Mouse (Mus musculus) heart, embryonic 12.5 days (tissue): Measurements from ENCODE around the gene Ptf1a. TPM values are rescaled to one million over a fixed set of nuclear protein-coding genes. Genes with fewer than 3 reads are reported as not detected.

Experiments
- ATAC-seq: fragments of 200-750 bp; cut with Nextera tagmentation; 2 replicates; pipeline ENCODE4 v1.8.0; 2017; ENCODE audit warnings: moderate TSS enrichment, moderate library complexity; ENCODE audit not compliant: insufficient number of reproducible peaks, low FRiP score
- H3K27ac ChIP-seq: fragments of 300-500 bp; sonication (generic); 2 replicates; pipeline ENCODE4 v1.5.1; 2016; ENCODE audit warnings: mild to moderate bottlenecking, moderate library complexity; ENCODE audit not compliant: poor library complexity, severe bottlenecking
- H3K27me3 ChIP-seq: fragments of 300-500 bp; sonication (generic); replicated peaks from 2 replicates; pipeline ENCODE4 v1.6.1; 2016; ENCODE audit warnings: mild to moderate bottlenecking, moderate library complexity
- H3K36me3 ChIP-seq: fragments of 300-500 bp; sonication (generic); 2 replicates; pipeline ENCODE4 v1.6.1; 2016; ENCODE audit warnings: mild to moderate bottlenecking, moderate library complexity
- H3K4me1 ChIP-seq: fragments of 300-500 bp; sonication (generic); replicated peaks from 2 replicates; pipeline ENCODE4 v1.6.1; 2016; ENCODE audit warnings: mild to moderate bottlenecking
- H3K4me2 ChIP-seq: fragments of 300-500 bp; sonication (generic); 2 replicates; pipeline ENCODE4 v1.6.1; 2016; ENCODE audit warnings: mild to moderate bottlenecking, moderate library complexity
- H3K4me3 ChIP-seq: fragments of 300-500 bp; sonication (generic); 2 replicates; pipeline ENCODE4 v1.5.1; 2016; ENCODE audit warnings: mild to moderate bottlenecking
- H3K9ac ChIP-seq: fragments of 300-500 bp; sonication (generic); 2 replicates; pipeline ENCODE4 v1.6.1; 2016; ENCODE audit warnings: mild to moderate bottlenecking, moderate library complexity
- H3K9me3 ChIP-seq: fragments of 300-500 bp; sonication (generic); replicated peaks from 2 replicates; pipeline ENCODE4 v1.6.1; 2016; ENCODE audit warnings: mild to moderate bottlenecking, moderate library complexity
- WGBS: fragments of 180-500 bp; shearing (Covaris S2); methylation state at CpG from one replicate; pipeline ENCODE4 v1.1.7; 2016; 5-methylcytosine and 5-hydroxymethylcytosine counted together
- polyA plus RNA-seq: library from polyadenylated mRNA; unstranded; fragments of >200 nt; fragmentation: Nextera tagmentation; extraction: Ambion mirVana; gene quantifications from 2 replicates; pipeline ENCODE4 v1.2.1, GENCODE M21; 2016

Ptf1a gene
- polyA plus RNA-seq, 1 experiment from 2014 or later, result not detected

DNA sequence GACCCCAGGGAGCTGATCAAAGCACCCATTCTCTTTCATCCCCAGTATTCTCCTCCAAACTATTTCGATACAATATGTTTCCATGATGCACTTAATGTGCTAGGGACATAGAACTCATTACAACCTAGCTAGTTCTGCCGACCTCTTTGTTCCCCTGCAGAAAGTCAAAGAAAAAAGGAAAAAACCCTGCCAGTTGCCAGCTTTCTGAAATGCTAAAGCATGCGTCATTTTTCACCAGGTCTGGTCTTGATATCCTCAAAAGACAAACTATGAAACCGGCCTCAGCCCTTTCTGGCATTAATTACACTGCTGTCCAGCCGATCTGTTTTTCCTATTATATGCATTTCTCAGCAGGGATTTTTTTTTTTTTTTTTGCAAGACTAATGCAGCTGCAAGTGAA lies 9.8 kb downstream of the Ptf1a start:
- H3K4me1 ChIP-seq, result no peaks in the 10 kb centered on the region
- no peak overlapping the region for H3K4me2 ChIP-seq
- no peak overlapping the region for H3K9ac ChIP-seq
- no peak overlapping the region for H3K4me3 ChIP-seq
- no peaks in the 10 kb centered on the region for H3K36me3 ChIP-seq
- no peak for ATAC-seq
- H3K27ac ChIP-seq, result no peak overlapping the region
- no peaks in the 10 kb centered on the region for H3K9me3 ChIP-seq
- 9% methylated on average over 5 of the region's 5 CpGs for WGBS
- peaks cover 89% of the 10 kb centered on the region for H3K27me3 ChIP-seq

DNA sequence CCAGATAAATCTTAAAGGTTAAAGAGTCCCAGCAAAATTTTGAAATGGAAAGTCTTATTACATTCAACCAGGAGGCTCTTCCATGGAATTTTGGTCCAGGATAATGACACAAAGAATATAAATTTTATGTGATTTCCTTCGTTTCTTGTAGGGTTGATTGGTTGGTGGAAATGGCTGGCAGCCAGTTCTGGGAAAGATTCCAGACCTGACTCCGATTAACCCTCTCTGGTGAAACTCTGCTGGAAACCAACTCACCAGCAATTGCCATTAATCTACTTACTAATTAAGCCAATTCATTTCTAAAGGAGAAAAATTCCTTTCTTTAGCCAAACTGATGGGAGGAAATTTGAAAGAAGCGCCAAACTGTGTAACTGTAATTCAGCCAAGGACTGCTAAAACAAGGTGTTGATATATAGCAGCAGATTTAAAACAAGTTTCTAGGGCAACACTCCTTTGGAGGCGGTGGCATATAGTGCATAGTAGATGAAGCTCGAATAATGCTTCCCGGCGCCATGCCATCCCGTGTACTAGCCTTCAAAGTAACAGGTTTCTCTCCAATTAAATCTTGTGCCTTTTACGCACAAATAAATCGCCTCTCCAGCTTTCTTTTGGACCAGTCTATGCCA lies 10.5 kb downstream of the Ptf1a start:
- Histone ChIP-seq H3K36me3 (no peaks in the 10 kb centered on the region), H3K9ac (no peak overlapping the region), H3K27me3 (peaks cover 81% of the 10 kb centered on the region), H3K9me3 (no peaks in the 10 kb centered on the region), H3K4me1 (no peaks in the 10 kb centered on the region), H3K4me2 (no peak overlapping the region), H3K27ac (no peak overlapping the region), H3K4me3 (no peak overlapping the region)
- 21% methylated on average over 10 of the region's 10 CpGs for WGBS
- no peak for ATAC-seq

DNA sequence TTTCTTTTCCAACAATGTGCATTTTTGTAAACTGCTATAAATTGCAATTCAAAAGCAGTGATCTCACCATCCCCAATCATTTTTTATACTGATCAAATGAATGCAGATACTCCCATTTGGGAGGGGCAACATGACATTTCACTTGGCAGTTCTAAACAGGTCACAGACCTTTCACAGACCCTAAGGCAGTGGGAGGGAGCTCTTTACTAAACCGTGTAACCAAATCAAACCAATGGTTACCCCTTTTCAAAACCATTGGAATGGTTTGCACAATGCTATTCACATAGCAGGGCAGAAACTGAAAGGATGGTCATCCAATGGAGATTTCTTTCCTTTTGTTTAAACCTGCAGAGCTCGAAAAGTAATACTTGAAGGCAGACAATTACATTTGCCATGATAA lies 13.3 kb downstream of the Ptf1a start:
- Histone ChIP-seq H3K27ac (no peak overlapping the region), H3K36me3 (no peaks in the 10 kb centered on the region), H3K9ac (no peak overlapping the region), H3K27me3 (peaks cover 53% of the 10 kb centered on the region), H3K4me1 (no peaks in the 10 kb centered on the region), H3K9me3 (no peaks in the 10 kb centered on the region), H3K4me3 (no peak overlapping the region), H3K4me2 (no peak overlapping the region)
- ATAC-seq, result no peak
- WGBS, result 39% methylated on average over 2 of the region's 2 CpGs

DNA sequence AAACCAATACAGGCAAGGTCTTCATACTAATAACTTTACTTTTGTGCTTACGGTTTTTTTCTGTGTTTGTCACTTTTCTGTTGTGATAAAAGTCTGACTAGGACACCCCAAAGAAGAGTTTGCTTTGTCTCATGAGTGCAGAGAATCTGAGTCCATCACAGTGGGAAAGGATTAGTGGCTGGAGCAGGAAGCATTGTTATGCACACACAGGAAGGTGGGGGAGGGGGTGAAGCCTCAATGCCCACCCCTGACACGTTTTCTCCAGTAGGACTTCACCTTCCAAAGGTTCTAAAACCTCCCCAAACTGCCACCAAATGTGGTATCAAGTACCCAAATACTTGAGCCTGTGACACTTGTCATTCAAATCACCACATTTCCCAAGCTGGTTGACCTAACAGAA lies 16.5 kb downstream of the Ptf1a start:
- H3K27ac ChIP-seq, result no peak overlapping the region
- no peak overlapping the region for H3K4me3 ChIP-seq
- 44% methylated on average over 2 of the region's 2 CpGs for WGBS
- no peaks in the 10 kb centered on the region for H3K9me3 ChIP-seq
- no peak overlapping the region for H3K4me2 ChIP-seq
- no peak for ATAC-seq
- H3K36me3 ChIP-seq, result no peaks in the 10 kb centered on the region
- no peak overlapping the region for H3K9ac ChIP-seq
- H3K27me3 ChIP-seq, result peaks cover 22% of the 10 kb centered on the region
- H3K4me1 ChIP-seq, result no peaks in the 10 kb centered on the region

DNA sequence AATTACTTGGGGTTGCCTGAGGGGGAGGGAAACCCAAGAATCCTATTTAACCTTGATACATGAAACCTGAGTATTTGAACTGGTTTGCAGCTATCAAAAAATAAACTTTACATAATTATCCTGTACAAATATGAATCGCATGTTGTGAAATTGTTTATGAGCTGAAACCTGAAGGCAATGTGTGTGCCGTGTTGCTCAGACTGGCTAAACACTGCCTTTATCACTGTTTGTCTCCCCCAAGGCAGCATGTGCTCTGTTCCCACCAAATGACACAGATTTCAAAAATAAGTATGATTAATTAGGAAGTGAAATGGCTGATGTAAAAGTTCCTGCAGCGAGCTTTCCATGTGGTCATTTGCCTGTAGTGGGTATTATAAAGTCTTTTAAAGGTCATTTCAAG lies 44.8 kb downstream of the Ptf1a start:
- H3K4me2 ChIP-seq, result no peak overlapping the region
- no peaks in the 10 kb centered on the region for H3K4me1 ChIP-seq
- no peaks in the 10 kb centered on the region for H3K36me3 ChIP-seq
- H3K27ac ChIP-seq, result no peak overlapping the region
- ATAC-seq, result no peak
- peaks cover 4% of the 10 kb centered on the region for H3K27me3 ChIP-seq
- 74% methylated on average over 3 of the region's 3 CpGs for WGBS
- no peak overlapping the region for H3K4me3 ChIP-seq
- no peak overlapping the region for H3K9ac ChIP-seq
- H3K9me3 ChIP-seq, result no peaks in the 10 kb centered on the region

Other genes starting within 250 kb of the Ptf1a start
- gene Armc3, start 246.4 kb upstream of the Ptf1a start, polyA plus RNA-seq, result not detected in 2 replicates
- 34.6 and 37.9 TPM in 2 replicates for gene Msrb2, start 74.2 kb upstream of the Ptf1a start, polyA plus RNA-seq
- gene 4921504E06Rik, start 108.3 kb downstream of the Ptf1a start, polyA plus RNA-seq, result not detected in 2 replicates
- 11.6 and 12.3 TPM in 2 replicates for gene Otud1, start 212.1 kb downstream of the Ptf1a start, polyA plus RNA-seq